Mouse (Mus musculus): ENCODE data around the gene Lrba. TPM values are rescaled to one million over a fixed set of nuclear protein-coding genes. Genes with fewer than 3 reads are reported as not detected.
A peak's percentile ranks its signal among the peaks of the same experiment; 100 is the strongest.

The Lrba gene
- polyA plus RNA-seq, 1 experiment from 2014 or later = 3.0 TPM

DNA sequence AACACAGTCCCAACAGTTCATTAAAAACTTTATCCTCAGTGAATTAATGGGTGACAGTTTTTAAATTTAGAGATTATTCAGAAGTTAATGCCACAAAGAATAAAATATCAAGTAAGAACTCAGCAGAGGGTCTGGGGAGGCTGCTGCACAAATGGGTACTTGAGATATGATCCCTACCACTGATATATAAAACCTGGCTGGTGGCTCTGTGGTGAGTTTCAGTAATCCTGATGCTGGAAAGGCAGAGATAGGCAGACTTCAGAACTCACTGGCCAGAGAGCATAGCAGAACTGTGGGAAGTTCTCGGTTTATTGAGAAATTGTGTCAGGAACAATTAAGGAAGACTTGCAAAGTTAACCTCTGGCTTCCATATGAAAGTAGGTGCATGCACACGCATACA lies 199.3 kb downstream of the Lrba start:
- H3K27me3 ChIP-seq (ENCODE audit: poor library complexity, severe bottlenecking) = no peaks in the 10 kb centered on the region
- H3K27ac ChIP-seq = no peak overlapping the region
- 95% methylated on average over 2 of the region's 2 CpGs for WGBS
- DNase-seq (ENCODE audit: extremely low spot score, low spot score) = no peak
- no peaks in the 10 kb centered on the region for H3K4me1 ChIP-seq
- H3K36me3 ChIP-seq (replicated peaks) = no peaks in the 10 kb centered on the region
- H3K9me3 ChIP-seq = no peaks in the 10 kb centered on the region
- no peak overlapping the region for H3K4me3 ChIP-seq

- Histone ChIP-seq H3K4me1 (no peaks in the 10 kb centered on the region), H3K27ac (no peak overlapping the region), H3K27me3 (ENCODE audit: poor library complexity, severe bottlenecking) (no peaks in the 10 kb centered on the region), H3K9me3 (no peaks in the 10 kb centered on the region), H3K4me3 (no peak overlapping the region), H3K36me3 (replicated peaks) (no peaks in the 10 kb centered on the region)
- WGBS = 100% methylated on average over 1 of the region's 1 CpGs
- DNase-seq (ENCODE audit: extremely low spot score, low spot score) = no peak
Observed at GRCm38 (mm10) chr3:86426733-86427132, 202.3 kb downstream of the Lrba start.

- no peaks in the 10 kb centered on the region for H3K36me3 ChIP-seq (replicated peaks)
- 88% methylated on average over 4 of the region's 4 CpGs for WGBS
- no peak overlapping the region for H3K27ac ChIP-seq
- peaks cover 5% of the 10 kb centered on the region; the same call in 1 of the 2 replicates for H3K4me1 ChIP-seq
- H3K9me3 ChIP-seq = no peaks in the 10 kb centered on the region
- DNase-seq (ENCODE audit: extremely low spot score, low spot score) = no peak
- H3K4me3 ChIP-seq = no peak overlapping the region
- no peaks in the 10 kb centered on the region for H3K27me3 ChIP-seq (ENCODE audit: poor library complexity, severe bottlenecking)
Observed at GRCm38 (mm10) chr3:86443497-86443896, 219.0 kb downstream of the Lrba start.

DNA sequence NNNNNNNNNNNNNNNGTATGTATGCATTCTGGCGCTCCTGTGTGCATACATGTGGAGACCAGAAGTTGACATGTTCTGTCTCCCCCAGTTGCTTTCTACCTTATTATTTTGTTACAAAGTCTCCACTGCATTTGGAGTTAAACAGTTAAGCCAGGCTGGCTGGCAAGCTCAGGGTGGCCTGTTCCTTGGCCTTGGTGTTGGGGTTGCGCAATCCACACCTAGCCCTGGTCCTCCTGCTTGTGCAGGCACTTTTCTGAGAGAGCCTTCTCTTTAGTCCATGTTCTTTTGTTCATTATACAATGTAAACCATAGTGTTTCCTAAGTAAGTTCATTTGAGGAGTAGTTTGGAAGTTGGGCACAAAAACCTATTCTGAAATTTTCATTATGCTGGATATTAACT lies 226.7 kb downstream of the Lrba start:
- peaks cover 5% of the 10 kb centered on the region; the same call in 1 of the 2 replicates for H3K4me1 ChIP-seq
- no peaks in the 10 kb centered on the region for H3K9me3 ChIP-seq
- 96% methylated on average over 2 of the region's 2 CpGs for WGBS
- no peak overlapping the region for H3K4me3 ChIP-seq
- DNase-seq (ENCODE audit: extremely low spot score, low spot score) = no peak
- H3K27ac ChIP-seq = no peak overlapping the region
- no peaks in the 10 kb centered on the region for H3K27me3 ChIP-seq (ENCODE audit: poor library complexity, severe bottlenecking)
- H3K36me3 ChIP-seq (replicated peaks) = no peaks in the 10 kb centered on the region

DNA sequence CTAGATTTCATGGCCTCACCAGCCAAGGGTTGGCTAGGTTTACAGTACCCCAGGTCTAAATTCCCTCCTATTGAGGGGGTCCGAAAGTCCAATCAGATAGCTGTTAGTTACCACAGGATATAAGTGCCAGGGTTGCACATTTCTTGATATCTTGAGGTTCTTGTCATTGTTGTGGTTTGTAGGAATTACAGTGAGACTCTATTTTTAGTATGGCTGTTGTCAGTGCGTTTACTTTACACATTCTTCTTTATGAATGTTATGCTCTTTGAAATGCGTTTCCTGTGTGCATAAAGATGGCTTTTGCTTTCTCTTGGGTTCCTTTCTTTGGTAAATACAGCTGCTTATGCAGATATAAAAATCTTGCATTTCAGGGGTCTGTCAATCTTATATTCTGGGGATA lies 237.1 kb downstream of the Lrba start:
- H3K4me1 ChIP-seq = no peaks in the 10 kb centered on the region
- no peak overlapping the region for H3K4me3 ChIP-seq
- H3K27ac ChIP-seq = no peak overlapping the region
- 94% methylated on average over 3 of the region's 3 CpGs for WGBS
- no peaks in the 10 kb centered on the region for H3K9me3 ChIP-seq
- no peak for DNase-seq (ENCODE audit: extremely low spot score, low spot score)
- no peaks in the 10 kb centered on the region for H3K27me3 ChIP-seq (ENCODE audit: poor library complexity, severe bottlenecking)
- no peaks in the 10 kb centered on the region for H3K36me3 ChIP-seq (replicated peaks)

GRCm38 (mm10) chr3:86489992-86490391 lies 265.5 kb downstream of the Lrba start:
- WGBS = 87% methylated on average over 1 of the region's 1 CpGs
- H3K9me3 ChIP-seq = no peaks in the 10 kb centered on the region
- no peaks in the 10 kb centered on the region for H3K4me1 ChIP-seq
- no peak for DNase-seq (ENCODE audit: extremely low spot score, low spot score)
- H3K27ac ChIP-seq = no peak overlapping the region
- no peaks in the 10 kb centered on the region for H3K36me3 ChIP-seq (replicated peaks)
- H3K27me3 ChIP-seq (ENCODE audit: poor library complexity, severe bottlenecking) = no peaks in the 10 kb centered on the region
- H3K4me3 ChIP-seq = no peak overlapping the region

GRCm38 (mm10) chr3:86500586-86500985 lies 276.1 kb downstream of the Lrba start:
- Histone ChIP-seq H3K27me3 (ENCODE audit: poor library complexity, severe bottlenecking) (no peaks in the 10 kb centered on the region), H3K36me3 (replicated peaks) (no peaks in the 10 kb centered on the region), H3K4me3 (no peak overlapping the region), H3K27ac (no peak overlapping the region), H3K4me1 (no peaks in the 10 kb centered on the region), H3K9me3 (no peaks in the 10 kb centered on the region)
- DNase-seq (ENCODE audit: extremely low spot score, low spot score) = no peak

GRCm38 (mm10) chr3:86518506-86519109 lies 294.1 kb downstream of the Lrba start:
- Histone ChIP-seq H3K9me3 (no peaks in the 10 kb centered on the region), H3K4me3 (no peak overlapping the region), H3K36me3 (replicated peaks) (no peaks in the 10 kb centered on the region), H3K27me3 (ENCODE audit: poor library complexity, severe bottlenecking) (no peaks in the 10 kb centered on the region), H3K27ac (no peak overlapping the region), H3K4me1 (peaks cover 5% of the 10 kb centered on the region)
- WGBS = 92% methylated on average over 2 of the region's 2 CpGs
- no peak for DNase-seq (ENCODE audit: extremely low spot score, low spot score)

GRCm38 (mm10) chr3:86522880-86523505 lies 298.5 kb downstream of the Lrba start:
- Histone ChIP-seq H3K36me3 (replicated peaks) (no peaks in the 10 kb centered on the region), H3K4me1 (peaks cover 5% of the 10 kb centered on the region), H3K27ac (no peak overlapping the region), H3K27me3 (ENCODE audit: poor library complexity, severe bottlenecking) (no peaks in the 10 kb centered on the region), H3K4me3 (no peak overlapping the region), H3K9me3 (no peaks in the 10 kb centered on the region)
- WGBS = 67% methylated on average over 3 of the region's 3 CpGs
- DNase-seq (ENCODE audit: extremely low spot score, low spot score) = no peak

DNA sequence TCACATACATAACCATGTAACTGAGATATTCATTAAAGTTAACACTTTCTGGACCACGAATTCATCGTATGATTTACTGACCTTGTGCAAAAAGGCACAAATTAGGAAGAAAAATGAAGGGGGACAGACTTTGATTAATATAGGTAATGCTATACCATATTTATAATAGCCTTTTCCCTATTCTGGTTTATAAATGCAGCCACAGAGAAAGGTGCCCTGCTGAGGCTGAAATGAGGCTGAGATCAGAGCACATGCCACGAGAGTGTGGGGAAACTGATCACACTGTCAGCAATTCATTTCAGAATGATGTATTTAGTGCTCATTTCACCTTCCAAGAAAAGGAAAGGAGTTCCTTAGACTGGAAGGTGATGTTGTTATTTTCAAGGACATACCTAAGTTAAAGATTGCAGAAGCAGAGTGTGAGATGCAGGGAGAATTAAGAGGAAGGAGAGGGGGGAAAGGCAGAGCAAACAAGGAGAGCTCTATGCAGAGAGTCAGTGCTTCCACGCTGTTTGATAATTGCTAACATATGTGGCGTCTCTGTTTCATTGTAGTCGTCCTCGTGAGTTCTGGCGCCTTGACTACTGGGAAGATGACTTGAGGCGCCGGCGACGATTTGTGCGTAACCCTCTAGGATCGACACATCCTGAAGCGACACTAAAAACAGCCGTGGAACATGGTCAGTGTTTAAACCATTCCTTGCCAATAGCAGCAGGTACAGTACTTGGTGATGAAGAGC lies 307.2 kb downstream of the Lrba start:
- DNase-seq (ENCODE audit: extremely low spot score, low spot score) = no peak
- Histone ChIP-seq H3K27me3 (ENCODE audit: poor library complexity, severe bottlenecking) (no peaks in the 10 kb centered on the region; the same call in 1 of the 2 replicates), H3K4me1 (0 out of 2 replicates have a peak, but pooled peaks cover 5% of the 10 kb centered on the region), H3K4me3 (no peak overlapping the region), H3K36me3 (replicated peaks) (no peaks in the 10 kb centered on the region), H3K27ac (0 out of 2 replicates have a peak overlapping the region, but pooled peaks have one; percentile 25), H3K9me3 (no peaks in the 10 kb centered on the region)
- WGBS = 63% methylated on average over 16 of the region's 16 CpGs

DNA sequence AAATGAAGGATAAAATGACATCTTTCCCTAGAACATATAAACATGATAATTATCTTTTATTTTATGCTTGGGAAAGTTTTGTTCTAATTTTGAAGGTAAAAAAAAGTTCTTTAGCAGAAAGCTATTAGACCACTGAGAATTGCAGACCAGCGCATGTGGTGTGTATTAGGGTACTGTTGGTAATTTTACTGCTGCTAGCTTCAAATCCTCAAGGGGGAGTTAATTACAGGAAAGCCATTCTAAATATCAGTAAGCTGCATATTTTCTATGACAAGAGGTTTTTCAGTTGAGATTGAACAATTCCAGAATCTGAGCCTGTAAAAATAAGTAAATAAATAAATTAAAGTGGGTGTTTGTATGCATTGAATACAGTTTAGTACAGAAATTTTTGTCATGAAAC lies 312.3 kb downstream of the Lrba start:
- Histone ChIP-seq H3K4me1 (peaks cover 30% of the 10 kb centered on the region), H3K4me3 (no peak overlapping the region), H3K36me3 (replicated peaks) (no peaks in the 10 kb centered on the region), H3K27me3 (ENCODE audit: poor library complexity, severe bottlenecking) (peaks cover 45% of the 10 kb centered on the region), H3K9me3 (no peaks in the 10 kb centered on the region), H3K27ac (no peak overlapping the region)
- WGBS = 78% methylated on average over 1 of the region's 1 CpGs
- DNase-seq (ENCODE audit: extremely low spot score, low spot score) = no peak

- Histone ChIP-seq H3K4me1 (peaks cover 33% of the 10 kb centered on the region), H3K27me3 (ENCODE audit: poor library complexity, severe bottlenecking) (peaks cover 66% of the 10 kb centered on the region), H3K36me3 (replicated peaks) (no peaks in the 10 kb centered on the region), H3K9me3 (no peaks in the 10 kb centered on the region), H3K27ac (peak overlapping the region; percentile 22; the same call in 1 of the 2 replicates), H3K4me3 (peak overlapping the region; percentile 22)
- WGBS = 17% methylated on average over 13 of the region's 13 CpGs
- peak; percentile 30 for DNase-seq (ENCODE audit: extremely low spot score, low spot score)
Observed at GRCm38 (mm10) chr3:86538645-86539554, 314.4 kb downstream of the Lrba start.

All from forebrain, embryonic 10.5 days (tissue).